Comparison of ENCODE assay signal across 34 mouse cellular contexts in genomic region chrX:96419383-96419782, GRCm38 (mm10). TPM values are rescaled to one million over a fixed set of nuclear protein-coding genes. Genes with fewer than 3 reads are reported as not detected.
"Had no signal": no experiment of that assay in that cellular context is flagged by ENCODE, and none has a peak within 500 bp of the region (broad histone marks: within the 10 kb centered on the region; RNA-seq: fewer than 3 reads in every experiment).

No protein-coding gene starts in this region.

- ATAC-seq: hindbrain, postnatal 0 days; intestine, embryonic 16.5 days had no signal

- DNase-seq: gastrocnemius, adult 2 months; gastrocnemius, postnatal 10 days; gastrocnemius, postnatal 25 days; heart, adult 2 months; heart, postnatal 10 days; heart, postnatal 4 days; kidney, adult 11 months; kidney, adult 2 months; kidney, adult 9 months; kidney, postnatal 14 days; kidney, postnatal 36 days; layer of hippocampus, adult 9-11 months; layer of hippocampus, postnatal 36 days had no signal

- H3K27ac ChIP-seq: gastrocnemius, adult 2 months; heart, adult 2 months; heart, embryonic 10.5 days; hindbrain, embryonic 10.5 days; hindbrain, embryonic 12.5 days; hindbrain, embryonic 14.5 days; hindbrain, postnatal 0 days; kidney, embryonic 15.5 days; kidney, postnatal 0 days; limb, embryonic 10.5 days; limb, embryonic 12.5 days had no signal

- H3K4me1 ChIP-seq: heart, embryonic 10.5 days; heart, embryonic 12.5 days; hindbrain, embryonic 10.5 days; hindbrain, embryonic 12.5 days; kidney, embryonic 15.5 days; limb, embryonic 10.5 days; limb, embryonic 12.5 days had no signal

- H3K9me3 ChIP-seq: heart, embryonic 10.5 days; heart, embryonic 12.5 days; hindbrain, embryonic 10.5 days; hindbrain, embryonic 12.5 days; kidney, embryonic 15.5 days; limb, embryonic 10.5 days; limb, embryonic 12.5 days had no signal

- H3K36me3 ChIP-seq: heart, embryonic 10.5 days; heart, embryonic 12.5 days; hindbrain, embryonic 10.5 days; hindbrain, embryonic 12.5 days; kidney, embryonic 15.5 days; limb, embryonic 10.5 days; limb, embryonic 12.5 days had no signal

- H3K4me2 ChIP-seq: heart, embryonic 12.5 days; hindbrain, embryonic 12.5 days; hindbrain, embryonic 14.5 days; kidney, embryonic 15.5 days; limb, embryonic 12.5 days had no signal

- H3K4me3 ChIP-seq: gastrocnemius, adult 2 months; heart, adult 2 months; heart, embryonic 10.5 days; heart, embryonic 12.5 days; hindbrain, embryonic 10.5 days; hindbrain, embryonic 12.5 days; kidney, embryonic 15.5 days; limb, embryonic 10.5 days; limb, embryonic 12.5 days had no signal

- H3K27me3 ChIP-seq: heart, embryonic 12.5 days; hindbrain, embryonic 12.5 days; kidney, embryonic 15.5 days; limb, embryonic 12.5 days had no signal

- H3K9ac ChIP-seq: heart, embryonic 12.5 days; hindbrain, embryonic 12.5 days; hindbrain, embryonic 14.5 days; kidney, embryonic 15.5 days; limb, embryonic 12.5 days had no signal

RNA-seq across cellular contexts. Expression of gene Hsf3, which starts 36.7 kb away (rescaled TPM):
- total RNA-seq: gastrocnemius, adult 2 months; gastrocnemius, postnatal 25 days; gastrocnemius, postnatal 4 days; granulocyte monocyte progenitor cell, adult 5-6 weeks; heart, adult 2 months; heart, postnatal 10 days; heart, postnatal 25 days; hindbrain, postnatal 0 days; layer of hippocampus, postnatal 14 days; left cerebral cortex, adult 18-20 months; left cerebral cortex, postnatal 10 days; left cerebral cortex, postnatal 36 days; liver, adult 2 months had no signal
- polyA plus RNA-seq: heart, adult 2 months; heart, embryonic 12.5 days; heart, embryonic 14.5 days; hindbrain, embryonic 12.5 days; large intestine, adult 2 months; liver, adult 2 months had no signal
